ENCODE assay signal across 24 mouse cellular contexts in genomic region chr11:105951601-105952044, GRCm38 (mm10). TPM values are rescaled to one million over a fixed set of nuclear protein-coding genes. Genes with fewer than 3 reads are reported as not detected.
A peak's percentile ranks its signal among the peaks of the same experiment; 100 is the strongest.
DNase-seq lines count a peak whose midpoint lies in the region; ATAC-seq and TF ChIP-seq lines count a peak whose summit lies in the region.
"Had no signal": no experiment of that assay in that cellular context is flagged by ENCODE, and none has a peak within 500 bp of the region (broad histone marks: within the 10 kb centered on the region; RNA-seq: fewer than 3 reads in every experiment).

No protein-coding gene starts in this region.

- ATAC-seq in intestine, postnatal 0 days: no peak
- ATAC-seq in intestine, embryonic 15.5 days: no peak
- no peak for ATAC-seq in erythroblast, adult 5-6 weeks (replicated peaks; ENCODE audit: low FRiP score, poor library complexity, severe bottlenecking)
- ATAC-seq: lung, postnatal 0 days had no signal

- no peaks in the 10 kb centered on the region; the same call in none of the 2 replicates for H3K4me1 ChIP-seq in intestine, postnatal 0 days (replicated peaks; ENCODE audit: control insufficient read depth, insufficient read depth, low read length)
- H3K4me1 ChIP-seq in intestine, embryonic 15.5 days (replicated peaks): 0 out of 2 replicates have a peak, but pooled peaks cover 3% of the 10 kb centered on the region
- H3K4me1 ChIP-seq in kidney, adult 2 months (ENCODE audit: control insufficient read depth, insufficient read depth, low read length): peaks cover 14% of the 10 kb centered on the region; the same call in 1 of the 2 replicates
- peaks cover 10% of the 10 kb centered on the region for H3K4me1 ChIP-seq in thymus, adult 2 months (replicated peaks; ENCODE audit: control insufficient read depth, insufficient read depth, low read length)
- H3K4me1 ChIP-seq: forebrain, embryonic 12.5 days; hindbrain, embryonic 13.5 days had no signal

- H3K9me3 ChIP-seq in intestine, postnatal 0 days (ENCODE audit: control insufficient read depth): no peaks in the 10 kb centered on the region
- no peaks in the 10 kb centered on the region for H3K9me3 ChIP-seq in intestine, embryonic 15.5 days
- H3K9me3 ChIP-seq: embryonic facial prominence, embryonic 12.5 days; forebrain, embryonic 12.5 days; hindbrain, embryonic 13.5 days; stomach, embryonic 15.5 days had no signal

- TF ChIP-seq CTCF in intestine, postnatal 0 days (IDR thresholded peaks at IDR 0.05; ENCODE audit: low read depth): no peak
- no peak for TF ChIP-seq CTCF in kidney, adult 2 months (conservative IDR thresholded peaks at IDR 0.05; ENCODE audit: insufficient read depth, insufficient read length, low read depth, low read length)
- no peak for TF ChIP-seq CTCF in thymus, adult 2 months (IDR thresholded peaks at IDR 0.05; ENCODE audit: borderline replicate concordance, control insufficient read depth, extremely low read depth, insufficient read depth, low read length, poor library complexity)

- no peaks in the 10 kb centered on the region for H3K27me3 ChIP-seq in intestine, postnatal 0 days (replicated peaks; ENCODE audit: control insufficient read depth, insufficient read depth, low read length)
- no peaks in the 10 kb centered on the region for H3K27me3 ChIP-seq in intestine, embryonic 15.5 days (replicated peaks)
- H3K27me3 ChIP-seq in kidney, adult 2 months (replicated peaks; ENCODE audit: control insufficient read depth, insufficient read depth, low read length): no peaks in the 10 kb centered on the region
- no peaks in the 10 kb centered on the region for H3K27me3 ChIP-seq in thymus, adult 2 months (ENCODE audit: control insufficient read depth, insufficient read depth, low read length)
- H3K27me3 ChIP-seq: embryonic facial prominence, embryonic 12.5 days; stomach, embryonic 15.5 days had no signal

- 66% methylated on average over 3 of the region's 3 CpGs for WGBS in intestine, postnatal 0 days
- WGBS in intestine, embryonic 15.5 days: 60% methylated on average over 3 of the region's 3 CpGs
- WGBS in kidney, adult 2 months: 59% methylated on average over 3 of the region's 3 CpGs
- 88% methylated on average over 3 of the region's 3 CpGs for WGBS in thymus, adult 2 months

- no peaks in the 10 kb centered on the region for H3K36me3 ChIP-seq in intestine, postnatal 0 days (ENCODE audit: control insufficient read depth, insufficient read depth)
- no peaks in the 10 kb centered on the region for H3K36me3 ChIP-seq in intestine, embryonic 15.5 days
- H3K36me3 ChIP-seq in kidney, adult 2 months (ENCODE audit: control insufficient read depth, insufficient read depth, low read length): no peaks in the 10 kb centered on the region
- no peaks in the 10 kb centered on the region for H3K36me3 ChIP-seq in thymus, adult 2 months (ENCODE audit: control insufficient read depth, insufficient read depth, low read length)
- H3K36me3 ChIP-seq: embryonic facial prominence, embryonic 12.5 days; forebrain, embryonic 12.5 days; hindbrain, embryonic 13.5 days; stomach, embryonic 15.5 days had no signal

- DNase-seq in kidney, adult 2 months: peak; percentile 84
- DNase-seq in kidney, postnatal 25 days: peak; percentile 61 to 77
- no peak for DNase-seq in natural killer cell, adult 2 months (ENCODE audit: low spot score in 2 of 2)
- no peak for DNase-seq in thymus, adult 2 months
- DNase-seq: adrenal gland, postnatal 10 days; cerebellum, adult 8-10 months had no signal

- no peak for TF ChIP-seq POLR2A in kidney, adult 2 months (IDR thresholded peaks at IDR 0.05; ENCODE audit: low read depth, low read length)
- no peak for TF ChIP-seq POLR2A in thymus, adult 2 months (IDR thresholded peaks at IDR 0.05; ENCODE audit: control insufficient read depth, extremely low read depth, insufficient read depth, low read length, poor library complexity)

- no peak overlapping the region for H3K9ac ChIP-seq in intestine, postnatal 0 days (ENCODE audit: low read depth, low read length)
- H3K9ac ChIP-seq in intestine, embryonic 15.5 days: no peak overlapping the region
- H3K9ac ChIP-seq: embryonic facial prominence, embryonic 12.5 days; forebrain, embryonic 12.5 days; hindbrain, embryonic 13.5 days; liver, embryonic 14.5 days; stomach, embryonic 15.5 days had no signal

- peak overlapping the region; percentile 50 for H3K27ac ChIP-seq in intestine, postnatal 0 days (ENCODE audit: low read depth, low read length)
- H3K27ac ChIP-seq in intestine, embryonic 15.5 days: no peak overlapping the region
- peak overlapping the region; percentile 60 for H3K27ac ChIP-seq in kidney, adult 2 months (ENCODE audit: insufficient read depth, low read depth, low read length)
- no peak overlapping the region for H3K27ac ChIP-seq in thymus, adult 2 months (ENCODE audit: control insufficient read depth, insufficient read depth, low read length)
- H3K27ac ChIP-seq: embryonic facial prominence, embryonic 12.5 days; forebrain, embryonic 12.5 days; hindbrain, embryonic 13.5 days; liver, embryonic 14.5 days; stomach, embryonic 15.5 days had no signal

- H3K4me3 ChIP-seq in intestine, postnatal 0 days (ENCODE audit: low read depth, low read length): no peak overlapping the region
- H3K4me3 ChIP-seq in intestine, embryonic 15.5 days (replicated peaks): no peak overlapping the region
- no peak overlapping the region for H3K4me3 ChIP-seq in kidney, adult 2 months (ENCODE audit: insufficient read depth, low read depth, low read length)
- H3K4me3 ChIP-seq in thymus, adult 2 months (ENCODE audit: control insufficient read depth, insufficient read depth, low read length): no peak overlapping the region
- H3K4me3 ChIP-seq: embryonic facial prominence, embryonic 12.5 days; forebrain, embryonic 12.5 days; hindbrain, embryonic 13.5 days; stomach, embryonic 15.5 days had no signal

- H3K4me2 ChIP-seq in intestine, postnatal 0 days (replicated peaks; ENCODE audit: low read depth): no peak overlapping the region
- no peak overlapping the region for H3K4me2 ChIP-seq in intestine, embryonic 15.5 days (replicated peaks)
- H3K4me2 ChIP-seq: embryonic facial prominence, embryonic 12.5 days; forebrain, embryonic 12.5 days; hindbrain, embryonic 13.5 days; stomach, embryonic 15.5 days had no signal

RNA-seq across cellular contexts. Expression of gene Cyb561, which starts 1.5 kb away (rescaled TPM):
- polyA plus RNA-seq in intestine, postnatal 0 days (2015; fragmentation: Nextera tagmentation; extraction: Ambion mirVana): 48.3 and 50.3 TPM in 2 replicates
- 44.0 and 45.5 TPM in 2 replicates for polyA plus RNA-seq in intestine, embryonic 15.5 days (2015; fragmentation: Nextera tagmentation; extraction: Ambion mirVana)
- 31.1 and 32.2 TPM in 2 replicates for polyA plus RNA-seq in kidney, adult 2 months (2012; rRNA removed)
- total RNA-seq in erythroblast, adult 5-6 weeks (2015; ENCODE audit: low replicate concordance): 0.77 TPM in 1 of 2 replicates, not detected in the other
- 0.28 and 0.77 TPM in 2 replicates for total RNA-seq in erythroblast, adult 5-6 weeks (2017; ENCODE audit: low replicate concordance)
- 6.1 and 9.4 TPM in 2 replicates for polyA plus RNA-seq in thymus, adult 2 months (2012; rRNA removed)

RNA-seq across cellular contexts. Expression of gene Ace, which starts 16.1 kb away (rescaled TPM):
- polyA plus RNA-seq in intestine, postnatal 0 days (2015; fragmentation: Nextera tagmentation; extraction: Ambion mirVana): 222 and 231 TPM in 2 replicates
- 6.9 and 11.1 TPM in 2 replicates for polyA plus RNA-seq in intestine, embryonic 15.5 days (2015; fragmentation: Nextera tagmentation; extraction: Ambion mirVana)
- 68.0 and 132 TPM in 2 replicates for polyA plus RNA-seq in kidney, adult 2 months (2012; rRNA removed)
- 0.96 and 7.3 TPM in 2 replicates for total RNA-seq in erythroblast, adult 5-6 weeks (2015; ENCODE audit: low replicate concordance)
- 2.3 and 5.3 TPM in 2 replicates for total RNA-seq in erythroblast, adult 5-6 weeks (2017; ENCODE audit: low replicate concordance)
- polyA plus RNA-seq in thymus, adult 2 months (2012; rRNA removed): 8.0 and 10.2 TPM in 2 replicates
- total RNA-seq: granulocyte monocyte progenitor cell, adult 5-6 weeks had no signal

RNA-seq across cellular contexts. Expression of gene Ace3, which starts 42.9 kb away (rescaled TPM):
- not detected in 2 replicates for polyA plus RNA-seq in intestine, postnatal 0 days (2015; fragmentation: Nextera tagmentation; extraction: Ambion mirVana)
- not detected in 2 replicates for polyA plus RNA-seq in intestine, embryonic 15.5 days (2015; fragmentation: Nextera tagmentation; extraction: Ambion mirVana)
- 0.06 and 0.07 TPM in 2 replicates for polyA plus RNA-seq in kidney, adult 2 months (2012; rRNA removed)
- not detected in 2 replicates for total RNA-seq in erythroblast, adult 5-6 weeks (2015; ENCODE audit: low replicate concordance)
- not detected in 2 replicates for total RNA-seq in erythroblast, adult 5-6 weeks (2017; ENCODE audit: low replicate concordance)
- polyA plus RNA-seq in thymus, adult 2 months (2012; rRNA removed): not detected in 2 replicates
- total RNA-seq: adrenal gland, postnatal 10 days; gastrocnemius, adult 18-20 months; granulocyte monocyte progenitor cell, adult 5-6 weeks; layer of hippocampus, postnatal 25 days; left cerebral cortex, postnatal 25 days; megakaryocyte-erythroid progenitor cell, adult 5-6 weeks had no signal
- polyA plus RNA-seq: C2C12; embryonic facial prominence, embryonic 12.5 days; forebrain, embryonic 12.5 days; heart, embryonic 16.5 days; large intestine, adult 2 months; liver, embryonic 14.5 days; neural tube, embryonic 14.5 days; stomach, embryonic 15.5 days had no signal

RNA-seq across cellular contexts. Expression of gene Kcnh6, which starts 56.3 kb away (rescaled TPM):
- 0.94 and 1.6 TPM in 2 replicates for polyA plus RNA-seq in intestine, postnatal 0 days (2015; fragmentation: Nextera tagmentation; extraction: Ambion mirVana)
- polyA plus RNA-seq in intestine, embryonic 15.5 days (2015; fragmentation: Nextera tagmentation; extraction: Ambion mirVana): 2.2 and 2.5 TPM in 2 replicates
- polyA plus RNA-seq in kidney, adult 2 months (2012; rRNA removed): 0.04 and 0.06 TPM in 2 replicates
- not detected in 2 replicates for total RNA-seq in erythroblast, adult 5-6 weeks (2015; ENCODE audit: low replicate concordance)
- 0.68 TPM in 1 of 2 replicates, not detected in the other for total RNA-seq in erythroblast, adult 5-6 weeks (2017; ENCODE audit: low replicate concordance)
- 3.9 and 4.3 TPM in 2 replicates for polyA plus RNA-seq in thymus, adult 2 months (2012; rRNA removed)
- total RNA-seq: gastrocnemius, adult 18-20 months; granulocyte monocyte progenitor cell, adult 5-6 weeks; megakaryocyte-erythroid progenitor cell, adult 5-6 weeks had no signal
- polyA plus RNA-seq: C2C12 had no signal

Comparison
In these comparisons a context has a peak if more than half of its experiments do, and no peak if none do; other contexts are left out.
1. H3K27ac ChIP-seq: peak in intestine, postnatal 0 days (single experiment) and kidney, adult 2 months (single experiment); none in intestine, embryonic 15.5 days (single experiment) and thymus, adult 2 months (single experiment).
2. DNase-seq: peak in kidney, adult 2 months (single experiment) and kidney, postnatal 25 days (2 of 2); none in natural killer cell, adult 2 months (0 of 2) and thymus, adult 2 months (single experiment).